Mouse (Mus musculus): ENCODE data around the gene Aqp11. TPM values are rescaled to one million over a fixed set of nuclear protein-coding genes. Genes with fewer than 3 reads are reported as not detected.

Gene Aqp11
- 4.6 and 4.8 TPM in 2 replicates for polyA plus RNA-seq (2014; fragmentation: Nextera tagmentation; extraction: Ambion mirVana)

GRCm38 (mm10) chr7:97737638-97738456 is at the start of gene Aqp11:
TSS of gene Aqp11 (minus strand) at chr7:97738289.
- Histone ChIP-seq H3K9me3 (ENCODE audit: control insufficient read depth, low read length) (no peaks in the 10 kb centered on the region), H3K27me3 (ENCODE audit: control insufficient read depth, insufficient read depth, low read length) (no peaks in the 10 kb centered on the region), H3K27ac (ENCODE audit: low read depth, low read length) (no peak within 1 kb of the TSS), H3K4me1 (replicated peaks; ENCODE audit: control insufficient read depth, insufficient read depth, low read length) (no peaks in the 10 kb centered on the region; the same call in 1 of the 2 replicates), H3K4me3 (ENCODE audit: low read depth, low read length) (peak within 1 kb of the TSS; percentile 56), H3K36me3 (ENCODE audit: control insufficient read depth, insufficient read depth, low read length) (no peaks in the 10 kb centered on the region), H3K4me2 (ENCODE audit: low read depth, low read length, severe bottlenecking) (peak within 1 kb of the TSS; percentile 80), H3K9ac (ENCODE audit: low read length) (peak within 1 kb of the TSS; percentile 65)
- peak; percentile 94 for DNase-seq (ENCODE audit: low spot score)
- under 1% methylated on average over 60 of the region's 64 CpGs for WGBS
- peak; percentile 95 for ATAC-seq (replicated peaks; ENCODE audit: low FRiP score)

- DNase-seq (ENCODE audit: low spot score): no peak
- Histone ChIP-seq H3K9ac (ENCODE audit: low read length) (no peak overlapping the region), H3K4me2 (ENCODE audit: low read depth, low read length, severe bottlenecking) (no peak overlapping the region), H3K4me3 (ENCODE audit: low read depth, low read length) (no peak overlapping the region), H3K27ac (ENCODE audit: low read depth, low read length) (no peak overlapping the region), H3K9me3 (ENCODE audit: control insufficient read depth, low read length) (no peaks in the 10 kb centered on the region), H3K4me1 (replicated peaks; ENCODE audit: control insufficient read depth, insufficient read depth, low read length) (no peaks in the 10 kb centered on the region), H3K36me3 (ENCODE audit: control insufficient read depth, insufficient read depth, low read length) (no peaks in the 10 kb centered on the region), H3K27me3 (ENCODE audit: control insufficient read depth, insufficient read depth, low read length) (no peaks in the 10 kb centered on the region)
- WGBS: 54% methylated on average over 5 of the region's 5 CpGs
- ATAC-seq (replicated peaks; ENCODE audit: low FRiP score): no peak
Observed at GRCm38 (mm10) chr7:97783523-97783922, 45.4 kb upstream of the Aqp11 start.

GRCm38 (mm10) chr7:97781496-97781895 is 43.4 kb upstream of the Aqp11 start:
- H3K4me1 ChIP-seq (replicated peaks; ENCODE audit: control insufficient read depth, insufficient read depth, low read length): no peaks in the 10 kb centered on the region
- H3K4me2 ChIP-seq (ENCODE audit: low read depth, low read length, severe bottlenecking): no peak overlapping the region
- ATAC-seq (replicated peaks; ENCODE audit: low FRiP score): no peak
- no peak overlapping the region for H3K4me3 ChIP-seq (ENCODE audit: low read depth, low read length)
- H3K9ac ChIP-seq (ENCODE audit: low read length): no peak overlapping the region
- H3K27me3 ChIP-seq (ENCODE audit: control insufficient read depth, insufficient read depth, low read length): no peaks in the 10 kb centered on the region
- WGBS: 76% methylated on average over 8 of the region's 8 CpGs
- H3K9me3 ChIP-seq (ENCODE audit: control insufficient read depth, low read length): no peaks in the 10 kb centered on the region; the same call in 1 of the 2 replicates
- no peaks in the 10 kb centered on the region for H3K36me3 ChIP-seq (ENCODE audit: control insufficient read depth, insufficient read depth, low read length)
- no peak for DNase-seq (ENCODE audit: low spot score)
- no peak overlapping the region for H3K27ac ChIP-seq (ENCODE audit: low read depth, low read length)

GRCm38 (mm10) chr7:97780815-97781214 is 42.7 kb upstream of the Aqp11 start:
- no peak for ATAC-seq (replicated peaks; ENCODE audit: low FRiP score)
- 86% methylated on average over 1 of the region's 1 CpGs for WGBS

GRCm38 (mm10) chr7:97780222-97780621 is 42.1 kb upstream of the Aqp11 start:
- Histone ChIP-seq H3K27me3 (ENCODE audit: control insufficient read depth, insufficient read depth, low read length) (no peaks in the 10 kb centered on the region), H3K36me3 (ENCODE audit: control insufficient read depth, insufficient read depth, low read length) (no peaks in the 10 kb centered on the region), H3K4me1 (replicated peaks; ENCODE audit: control insufficient read depth, insufficient read depth, low read length) (no peaks in the 10 kb centered on the region), H3K4me3 (ENCODE audit: low read depth, low read length) (no peak overlapping the region), H3K9ac (ENCODE audit: low read length) (no peak overlapping the region), H3K4me2 (ENCODE audit: low read depth, low read length, severe bottlenecking) (no peak overlapping the region), H3K9me3 (ENCODE audit: control insufficient read depth, low read length) (no peaks in the 10 kb centered on the region; the same call in 1 of the 2 replicates), H3K27ac (ENCODE audit: low read depth, low read length) (no peak overlapping the region)
- WGBS: 83% methylated on average over 1 of the region's 1 CpGs
- DNase-seq (ENCODE audit: low spot score) (no peak), ATAC-seq (replicated peaks; ENCODE audit: low FRiP score) (no peak)

More at GRCm38 (mm10) chr7:97780815-97781214, 42.7 kb upstream of the Aqp11 start:
- Histone ChIP-seq H3K36me3 (ENCODE audit: control insufficient read depth, insufficient read depth, low read length) (no peaks in the 10 kb centered on the region), H3K9me3 (ENCODE audit: control insufficient read depth, low read length) (no peaks in the 10 kb centered on the region; the same call in 1 of the 2 replicates), H3K27me3 (ENCODE audit: control insufficient read depth, insufficient read depth, low read length) (no peaks in the 10 kb centered on the region), H3K4me1 (replicated peaks; ENCODE audit: control insufficient read depth, insufficient read depth, low read length) (no peaks in the 10 kb centered on the region), H3K4me3 (ENCODE audit: low read depth, low read length) (no peak overlapping the region), H3K27ac (ENCODE audit: low read depth, low read length) (no peak overlapping the region), H3K9ac (ENCODE audit: low read length) (no peak overlapping the region), H3K4me2 (ENCODE audit: low read depth, low read length, severe bottlenecking) (no peak overlapping the region)
- no peak for DNase-seq (ENCODE audit: low spot score)

- Histone ChIP-seq H3K4me1 (replicated peaks; ENCODE audit: control insufficient read depth, insufficient read depth, low read length) (no peaks in the 10 kb centered on the region), H3K4me2 (ENCODE audit: low read depth, low read length, severe bottlenecking) (no peak overlapping the region), H3K36me3 (ENCODE audit: control insufficient read depth, insufficient read depth, low read length) (no peaks in the 10 kb centered on the region), H3K9me3 (ENCODE audit: control insufficient read depth, low read length) (no peaks in the 10 kb centered on the region; the same call in 1 of the 2 replicates), H3K4me3 (ENCODE audit: low read depth, low read length) (no peak overlapping the region), H3K27ac (ENCODE audit: low read depth, low read length) (no peak overlapping the region), H3K9ac (ENCODE audit: low read length) (no peak overlapping the region), H3K27me3 (ENCODE audit: control insufficient read depth, insufficient read depth, low read length) (no peaks in the 10 kb centered on the region)
- 91% methylated on average over 4 of the region's 4 CpGs for WGBS
- DNase-seq (ENCODE audit: low spot score) (no peak), ATAC-seq (replicated peaks; ENCODE audit: low FRiP score) (no peak)
Observed at GRCm38 (mm10) chr7:97777191-97777590, 39.1 kb upstream of the Aqp11 start.

GRCm38 (mm10) chr7:97775923-97776322 is 37.8 kb upstream of the Aqp11 start:
- Histone ChIP-seq H3K36me3 (ENCODE audit: control insufficient read depth, insufficient read depth, low read length) (no peaks in the 10 kb centered on the region), H3K4me3 (ENCODE audit: low read depth, low read length) (no peak overlapping the region), H3K4me1 (replicated peaks; ENCODE audit: control insufficient read depth, insufficient read depth, low read length) (no peaks in the 10 kb centered on the region), H3K9me3 (ENCODE audit: control insufficient read depth, low read length) (no peaks in the 10 kb centered on the region; the same call in 1 of the 2 replicates), H3K27me3 (ENCODE audit: control insufficient read depth, insufficient read depth, low read length) (no peaks in the 10 kb centered on the region), H3K27ac (ENCODE audit: low read depth, low read length) (no peak overlapping the region), H3K4me2 (ENCODE audit: low read depth, low read length, severe bottlenecking) (no peak overlapping the region), H3K9ac (ENCODE audit: low read length) (no peak overlapping the region)
- WGBS: 85% methylated on average over 2 of the region's 2 CpGs
- no peak for DNase-seq (ENCODE audit: low spot score)
- no peak for ATAC-seq (replicated peaks; ENCODE audit: low FRiP score)

- H3K4me1 ChIP-seq (replicated peaks; ENCODE audit: control insufficient read depth, insufficient read depth, low read length): no peaks in the 10 kb centered on the region
- no peak overlapping the region for H3K4me3 ChIP-seq (ENCODE audit: low read depth, low read length)
- DNase-seq (ENCODE audit: low spot score) (no peak), ATAC-seq (replicated peaks; ENCODE audit: low FRiP score) (no peak)
- WGBS: 12% methylated on average over 3 of the region's 3 CpGs
- no peak overlapping the region for H3K27ac ChIP-seq (ENCODE audit: low read depth, low read length)
- H3K9ac ChIP-seq (ENCODE audit: low read length): no peak overlapping the region
- H3K27me3 ChIP-seq (ENCODE audit: control insufficient read depth, insufficient read depth, low read length): no peaks in the 10 kb centered on the region
- no peaks in the 10 kb centered on the region; the same call in 1 of the 2 replicates for H3K9me3 ChIP-seq (ENCODE audit: control insufficient read depth, low read length)
- H3K36me3 ChIP-seq (ENCODE audit: control insufficient read depth, insufficient read depth, low read length): no peaks in the 10 kb centered on the region
- H3K4me2 ChIP-seq (ENCODE audit: low read depth, low read length, severe bottlenecking): no peak overlapping the region
Observed at GRCm38 (mm10) chr7:97775380-97775779, 37.3 kb upstream of the Aqp11 start.

Measured in forebrain, embryonic 11.5 days (tissue).